Mouse (Mus musculus): ENCODE data around the gene Mtmr1. TPM values are rescaled to one million over a fixed set of nuclear protein-coding genes. Genes with fewer than 3 reads are reported as not detected.

The Mtmr1 gene
- polyA plus RNA-seq, 1 experiment, result 8.1 TPM

DNA sequence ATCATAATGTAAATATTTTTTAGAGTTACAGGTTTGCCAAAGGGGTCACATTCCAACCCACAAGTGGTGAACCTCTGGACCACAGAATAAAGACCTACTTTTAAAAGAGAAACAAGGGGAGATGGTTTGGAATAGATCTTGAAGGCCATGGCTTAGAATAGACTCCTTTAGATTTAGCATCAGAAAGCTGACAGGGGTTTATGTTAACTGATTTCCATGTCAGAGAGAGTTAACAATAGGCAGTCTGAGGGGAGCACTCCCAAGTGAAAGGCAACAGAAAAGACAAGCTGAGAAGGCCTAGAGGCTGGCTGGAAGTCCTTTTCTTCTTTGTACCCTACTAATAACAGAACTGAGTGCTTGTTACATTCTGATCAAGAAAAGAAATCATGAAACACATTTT is 41.7 kb downstream of the Mtmr1 start:
- Histone ChIP-seq H3K4me1 (ENCODE audit: control insufficient read depth, insufficient read depth, low read length) (peaks cover 2% of the 10 kb centered on the region), H3K9ac (ENCODE audit: low read depth, poor library complexity, severe bottlenecking) (no peak overlapping the region), H3K9me3 (replicated peaks; ENCODE audit: control insufficient read depth, insufficient read depth, low read length, poor library complexity, severe bottlenecking) (no peaks in the 10 kb centered on the region), H3K4me3 (ENCODE audit: low read depth, low read length) (no peak overlapping the region), H3K27ac (ENCODE audit: insufficient read depth, low read length) (no peak overlapping the region), H3K36me3 (ENCODE audit: control insufficient read depth, insufficient read depth, low read length, poor library complexity, severe bottlenecking) (no peaks in the 10 kb centered on the region), H3K27me3 (ENCODE audit: control insufficient read depth, insufficient read depth, low read length, poor library complexity, severe bottlenecking) (no peaks in the 10 kb centered on the region)
- no peak for TF ChIP-seq CTCF (IDR thresholded peaks at IDR 0.05; ENCODE audit: low read depth, low read length)
- TF ChIP-seq EP300 (IDR thresholded peaks at IDR 0.05; ENCODE audit: insufficient read depth, low read depth, low read length), result no peak
- no peak for TF ChIP-seq POLR2A (IDR thresholded peaks at IDR 0.05; ENCODE audit: insufficient read depth, low read length)

DNA sequence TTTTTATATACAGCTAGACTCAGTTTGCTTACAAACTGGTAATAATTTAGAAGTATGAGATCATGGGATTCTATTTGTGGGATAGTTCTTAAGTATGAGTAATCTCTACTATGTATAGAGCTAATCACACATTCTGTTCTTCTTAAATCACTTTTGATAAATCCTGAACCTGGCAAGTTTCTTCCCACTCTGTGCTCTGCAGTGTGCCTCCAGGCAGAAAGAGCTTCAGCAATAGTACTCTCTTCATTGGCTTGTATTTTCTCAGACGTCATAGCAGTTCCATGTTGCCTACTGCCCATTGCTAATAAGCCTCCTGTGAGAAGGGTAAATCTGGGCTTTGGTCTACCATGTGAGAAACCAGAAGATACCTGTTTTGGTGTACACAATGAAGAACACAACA is 43.8 kb downstream of the Mtmr1 start:
- Histone ChIP-seq H3K9me3 (replicated peaks; ENCODE audit: control insufficient read depth, insufficient read depth, low read length, poor library complexity, severe bottlenecking) (no peaks in the 10 kb centered on the region), H3K36me3 (ENCODE audit: control insufficient read depth, insufficient read depth, low read length, poor library complexity, severe bottlenecking) (no peaks in the 10 kb centered on the region), H3K9ac (ENCODE audit: low read depth, poor library complexity, severe bottlenecking) (no peak overlapping the region), H3K27me3 (ENCODE audit: control insufficient read depth, insufficient read depth, low read length, poor library complexity, severe bottlenecking) (no peaks in the 10 kb centered on the region), H3K4me1 (ENCODE audit: control insufficient read depth, insufficient read depth, low read length) (peaks cover 2% of the 10 kb centered on the region), H3K4me3 (ENCODE audit: low read depth, low read length) (no peak overlapping the region), H3K27ac (ENCODE audit: insufficient read depth, low read length) (no peak overlapping the region)
- TF ChIP-seq POLR2A (IDR thresholded peaks at IDR 0.05; ENCODE audit: insufficient read depth, low read length) (no peak), CTCF (IDR thresholded peaks at IDR 0.05; ENCODE audit: low read depth, low read length) (no peak), EP300 (IDR thresholded peaks at IDR 0.05; ENCODE audit: insufficient read depth, low read depth, low read length) (no peak)

DNA sequence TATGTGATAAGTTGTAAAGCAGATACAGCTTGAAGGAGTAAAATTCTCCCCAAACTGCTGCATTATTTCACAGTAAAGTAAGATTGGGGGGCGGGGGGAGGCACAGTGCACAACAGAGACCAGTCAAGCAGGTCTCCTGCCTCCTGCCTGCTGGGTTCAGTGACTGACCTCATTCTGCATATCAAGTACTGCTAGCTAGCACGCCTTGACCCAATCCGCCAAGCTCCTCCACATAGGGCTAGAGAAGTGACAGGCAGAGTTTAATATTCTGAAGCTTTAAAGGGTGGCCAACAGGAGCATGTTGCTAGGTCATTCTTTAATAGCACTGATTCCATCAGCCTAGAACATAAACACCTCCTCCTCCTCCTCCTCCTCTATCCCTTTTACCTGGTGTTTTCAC is 48.2 kb downstream of the Mtmr1 start:
- H3K36me3 ChIP-seq (ENCODE audit: control insufficient read depth, insufficient read depth, low read length, poor library complexity, severe bottlenecking), result no peaks in the 10 kb centered on the region
- no peak overlapping the region for H3K9ac ChIP-seq (ENCODE audit: low read depth, poor library complexity, severe bottlenecking)
- no peak overlapping the region for H3K27ac ChIP-seq (ENCODE audit: insufficient read depth, low read length)
- H3K4me1 ChIP-seq (ENCODE audit: control insufficient read depth, insufficient read depth, low read length), result no peaks in the 10 kb centered on the region
- H3K9me3 ChIP-seq (replicated peaks; ENCODE audit: control insufficient read depth, insufficient read depth, low read length, poor library complexity, severe bottlenecking), result no peaks in the 10 kb centered on the region
- no peak overlapping the region for H3K4me3 ChIP-seq (ENCODE audit: low read depth, low read length)
- TF ChIP-seq CTCF (IDR thresholded peaks at IDR 0.05; ENCODE audit: low read depth, low read length) (no peak), POLR2A (IDR thresholded peaks at IDR 0.05; ENCODE audit: insufficient read depth, low read length) (no peak), EP300 (IDR thresholded peaks at IDR 0.05; ENCODE audit: insufficient read depth, low read depth, low read length) (no peak)
- no peaks in the 10 kb centered on the region for H3K27me3 ChIP-seq (ENCODE audit: control insufficient read depth, insufficient read depth, low read length, poor library complexity, severe bottlenecking)

DNA sequence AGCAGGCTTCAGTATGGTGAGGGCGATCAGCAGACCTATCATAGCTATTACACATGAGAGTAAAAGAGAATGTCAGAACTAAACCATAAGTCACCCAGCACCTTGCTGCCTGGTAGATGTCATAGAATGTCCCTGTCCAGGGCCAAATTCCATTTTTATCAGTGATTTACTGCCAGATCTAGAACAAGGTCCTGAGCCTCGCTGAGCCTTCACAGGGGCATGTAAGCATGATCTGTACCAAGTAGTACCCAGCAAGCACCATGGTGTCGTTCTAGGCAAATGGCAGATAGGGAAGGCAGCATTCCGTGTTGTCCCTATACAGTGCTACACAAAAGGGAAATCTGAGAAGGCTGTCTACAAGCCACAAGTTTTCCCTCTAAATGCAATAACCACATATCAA is 49.1 kb downstream of the Mtmr1 start:
- Histone ChIP-seq H3K9me3 (replicated peaks; ENCODE audit: control insufficient read depth, insufficient read depth, low read length, poor library complexity, severe bottlenecking) (no peaks in the 10 kb centered on the region), H3K27me3 (ENCODE audit: control insufficient read depth, insufficient read depth, low read length, poor library complexity, severe bottlenecking) (no peaks in the 10 kb centered on the region), H3K4me3 (ENCODE audit: low read depth, low read length) (no peak overlapping the region), H3K36me3 (ENCODE audit: control insufficient read depth, insufficient read depth, low read length, poor library complexity, severe bottlenecking) (no peaks in the 10 kb centered on the region), H3K4me1 (ENCODE audit: control insufficient read depth, insufficient read depth, low read length) (no peaks in the 10 kb centered on the region), H3K27ac (ENCODE audit: insufficient read depth, low read length) (no peak overlapping the region), H3K9ac (ENCODE audit: low read depth, poor library complexity, severe bottlenecking) (no peak overlapping the region)
- no peak for TF ChIP-seq EP300 (IDR thresholded peaks at IDR 0.05; ENCODE audit: insufficient read depth, low read depth, low read length)
- no peak for TF ChIP-seq CTCF (IDR thresholded peaks at IDR 0.05; ENCODE audit: low read depth, low read length)
- no peak for TF ChIP-seq POLR2A (IDR thresholded peaks at IDR 0.05; ENCODE audit: insufficient read depth, low read length)

DNA sequence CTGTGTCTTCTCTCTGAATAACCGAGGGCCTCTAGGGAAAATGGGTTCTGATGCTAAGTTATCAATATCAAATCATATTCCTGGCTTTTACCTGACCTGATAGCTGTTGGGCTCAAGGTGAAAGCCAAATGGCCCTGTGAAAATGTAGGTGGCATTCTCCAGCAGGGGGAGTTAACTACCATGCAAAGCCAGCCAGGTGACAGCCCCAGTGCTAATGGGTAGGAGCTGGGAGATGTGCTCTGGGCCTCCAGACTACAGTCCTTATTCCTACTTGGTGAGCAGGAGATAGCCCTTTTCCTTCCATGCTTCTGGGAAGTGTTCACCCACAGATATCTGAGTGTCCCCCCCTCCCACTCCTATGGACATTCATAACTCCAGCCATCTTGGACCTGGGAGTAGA is 60.3 kb downstream of the Mtmr1 start:
- Histone ChIP-seq H3K9me3 (replicated peaks; ENCODE audit: control insufficient read depth, insufficient read depth, low read length, poor library complexity, severe bottlenecking) (no peaks in the 10 kb centered on the region), H3K36me3 (ENCODE audit: control insufficient read depth, insufficient read depth, low read length, poor library complexity, severe bottlenecking) (no peaks in the 10 kb centered on the region), H3K27ac (ENCODE audit: insufficient read depth, low read length) (no peak overlapping the region), H3K9ac (ENCODE audit: low read depth, poor library complexity, severe bottlenecking) (no peak overlapping the region), H3K4me1 (ENCODE audit: control insufficient read depth, insufficient read depth, low read length) (peaks cover 2% of the 10 kb centered on the region), H3K27me3 (ENCODE audit: control insufficient read depth, insufficient read depth, low read length, poor library complexity, severe bottlenecking) (no peaks in the 10 kb centered on the region), H3K4me3 (ENCODE audit: low read depth, low read length) (no peak overlapping the region)
- TF ChIP-seq EP300 (IDR thresholded peaks at IDR 0.05; ENCODE audit: insufficient read depth, low read depth, low read length) (no peak), POLR2A (IDR thresholded peaks at IDR 0.05; ENCODE audit: insufficient read depth, low read length) (no peak), CTCF (IDR thresholded peaks at IDR 0.05; ENCODE audit: low read depth, low read length) (no peak)

DNA sequence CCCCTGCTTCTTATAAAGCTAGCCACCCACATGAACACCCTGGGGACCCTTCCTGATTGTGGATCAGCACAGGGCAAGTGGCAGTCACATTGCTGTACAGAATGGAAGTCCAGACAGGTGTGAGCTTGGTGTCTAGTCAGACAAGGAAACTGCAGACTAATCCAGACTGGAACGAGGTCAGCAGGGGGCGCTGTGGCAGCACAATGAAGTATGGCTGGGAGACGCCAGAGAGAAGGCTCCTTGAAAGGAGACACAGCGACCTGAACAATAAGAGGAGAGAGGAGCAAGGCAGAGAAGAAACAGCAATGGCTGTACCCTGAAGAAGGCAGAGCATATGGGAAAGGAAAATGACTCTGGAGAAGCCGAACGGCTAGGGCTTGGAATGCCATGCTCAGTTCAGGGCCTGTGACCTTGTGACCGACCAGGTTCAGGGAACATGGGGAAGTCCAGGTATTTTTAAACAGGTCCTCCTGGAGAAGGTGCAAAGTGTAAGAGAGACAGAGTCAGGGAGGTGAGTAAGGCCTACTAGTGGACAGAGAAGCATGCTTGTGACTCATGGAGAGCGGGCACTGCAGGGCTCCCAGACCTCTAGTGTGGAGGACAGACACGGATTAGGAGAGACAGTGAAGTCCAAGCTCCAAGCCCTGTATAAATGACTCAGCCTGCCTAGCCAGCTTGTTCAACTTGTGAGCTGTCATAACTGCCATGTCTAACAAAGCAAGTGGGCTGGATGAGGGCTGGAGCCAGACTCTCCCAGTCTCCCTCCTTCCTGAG is 61.4 kb downstream of the Mtmr1 start:
- no peaks in the 10 kb centered on the region for H3K9me3 ChIP-seq (replicated peaks; ENCODE audit: control insufficient read depth, insufficient read depth, low read length, poor library complexity, severe bottlenecking)
- TF ChIP-seq POLR2A (IDR thresholded peaks at IDR 0.05; ENCODE audit: insufficient read depth, low read length), result no peak
- peak; percentile 77 for TF ChIP-seq CTCF (IDR thresholded peaks at IDR 0.05; ENCODE audit: low read depth, low read length)
- TF ChIP-seq EP300 (IDR thresholded peaks at IDR 0.05; ENCODE audit: insufficient read depth, low read depth, low read length), result no peak
- H3K9ac ChIP-seq (ENCODE audit: low read depth, poor library complexity, severe bottlenecking), result no peak overlapping the region

More for the DNA sequence above, 61.4 kb downstream of the Mtmr1 start:
- no peaks in the 10 kb centered on the region for H3K27me3 ChIP-seq (ENCODE audit: control insufficient read depth, insufficient read depth, low read length, poor library complexity, severe bottlenecking)
- H3K4me3 ChIP-seq (ENCODE audit: low read depth, low read length), result no peak overlapping the region
- H3K27ac ChIP-seq (ENCODE audit: insufficient read depth, low read length), result no peak overlapping the region
- H3K4me1 ChIP-seq (ENCODE audit: control insufficient read depth, insufficient read depth, low read length), result peaks cover 2% of the 10 kb centered on the region
- H3K36me3 ChIP-seq (ENCODE audit: control insufficient read depth, insufficient read depth, low read length, poor library complexity, severe bottlenecking), result no peaks in the 10 kb centered on the region
